Mouse (Mus musculus): ENCODE results near the gene Tuba4a.

Tuba4a gene

GRCm38 (mm10) chr1:75168093-75168471 lies 51.6 kb downstream of the Tuba4a start:
- no peak for DNase-seq (ENCODE audit: extremely low read depth, low read depth)
